Mouse (Mus musculus) lung, adult 2 months (tissue): ENCODE data around the gene Naglu.

Source experiments
- CTCF ChIP-seq: fragments of 200-500 bp; IDR thresholded peaks from 2 replicates; pipeline ENCODE4 v1.5.1; 2011; ENCODE audit warnings: mild to moderate bottlenecking, low read length, control low read depth; ENCODE audit not compliant: insufficient read depth
- POLR2A ChIP-seq: fragments of 200-500 bp; IDR thresholded peaks from 2 replicates; pipeline ENCODE4 v1.6.1; 2011; ENCODE audit warnings: low read depth, mild to moderate bottlenecking, control low read depth, low read length, borderline replicate concordance; ENCODE audit errors: extremely low read depth

GRCm38 (mm10) chr11:101066549-101067412 lies 3.0 kb upstream of the Naglu start:
- TF ChIP-seq CTCF (peak; percentile 82), POLR2A (no peak)
